Mouse (Mus musculus) kidney, embryonic 15.5 days (tissue): ENCODE measurements around the gene Klkb1. TPM values are rescaled to one million over a fixed set of nuclear protein-coding genes. Genes with fewer than 3 reads are reported as not detected.

ENCODE experiments used
- ATAC-seq: fragments of 200-750 bp; cut with Nextera tagmentation; replicated peaks from 2 replicates; pipeline ENCODE4 v1.8.0; 2017; ENCODE audit warnings: moderate TSS enrichment; ENCODE audit not compliant: low FRiP score
- H3K27ac ChIP-seq: fragments of 300-500 bp; sonication (generic); 2 replicates; pipeline ENCODE4 v1.5.1; 2015; ENCODE audit warnings: mild to moderate bottlenecking, inconsistent platforms
- H3K27me3 ChIP-seq: fragments of 300-500 bp; sonication (generic); 2 replicates; pipeline ENCODE4 v1.6.1; 2015; ENCODE audit warnings: inconsistent platforms
- H3K36me3 ChIP-seq: fragments of 300-500 bp; sonication (generic); 2 replicates; pipeline ENCODE4 v1.6.1; 2015; ENCODE audit warnings: inconsistent platforms
- H3K4me1 ChIP-seq: fragments of 300-500 bp; sonication (generic); 2 replicates; pipeline ENCODE4 v1.6.1; 2015; ENCODE audit warnings: inconsistent platforms
- H3K4me2 ChIP-seq: fragments of 300-500 bp; sonication (generic); 2 replicates; pipeline ENCODE4 v1.6.1; 2015; ENCODE audit warnings: moderate library complexity, mild to moderate bottlenecking, inconsistent platforms
- H3K4me3 ChIP-seq: fragments of 300-500 bp; sonication (generic); replicated peaks from 2 replicates; pipeline ENCODE4 v1.5.1; 2015; ENCODE audit warnings: mild to moderate bottlenecking, inconsistent platforms
- H3K9ac ChIP-seq: fragments of 300-500 bp; sonication (generic); 2 replicates; pipeline ENCODE4 v1.6.1; 2015; ENCODE audit warnings: mild to moderate bottlenecking, inconsistent platforms
- H3K9me3 ChIP-seq: fragments of 300-500 bp; sonication (generic); replicated peaks from 2 replicates; pipeline ENCODE4 v1.6.1; 2016; ENCODE audit warnings: inconsistent platforms
- WGBS: fragments of 180-500 bp; shearing (Covaris S2); methylation state at CpG from one replicate; pipeline ENCODE4 v1.1.7; 2015; ENCODE audit warnings: mixed read lengths; 5-methylcytosine and 5-hydroxymethylcytosine counted together
- polyA plus RNA-seq: library from polyadenylated mRNA; unstranded; fragments of >200 nt; fragmentation: Nextera tagmentation; extraction: Ambion mirVana; gene quantifications from 2 replicates; pipeline ENCODE4 v1.2.1, GENCODE M21; 2015

Gene Klkb1
- polyA plus RNA-seq, 1 experiment from 2014 or later, result 0.05 TPM

- Histone ChIP-seq H3K36me3 (no peaks in the 10 kb centered on the region), H3K9me3 (no peaks in the 10 kb centered on the region), H3K27ac (no peak overlapping the region), H3K4me1 (0 out of 2 replicates have a peak, but pooled peaks cover 3% of the 10 kb centered on the region), H3K9ac (no peak overlapping the region), H3K4me2 (peak overlapping the region; percentile 47), H3K27me3 (0 out of 2 replicates have a peak, but pooled peaks cover 3% of the 10 kb centered on the region), H3K4me3 (no peak overlapping the region)
- WGBS, result 18% methylated on average over 14 of the region's 14 CpGs
- peak; percentile 73 for ATAC-seq
Observed at GRCm38 (mm10) chr8:45236164-45236912, 58.3 kb downstream of the Klkb1 start.

- no peak overlapping the region for H3K27ac ChIP-seq
- no peak overlapping the region for H3K9ac ChIP-seq
- no peak overlapping the region for H3K4me3 ChIP-seq
- 0 out of 2 replicates have a peak, but pooled peaks cover 3% of the 10 kb centered on the region for H3K27me3 ChIP-seq
- H3K4me2 ChIP-seq, result no peak overlapping the region
- H3K9me3 ChIP-seq, result no peaks in the 10 kb centered on the region
- ATAC-seq, result no peak
- H3K36me3 ChIP-seq, result no peaks in the 10 kb centered on the region
- H3K4me1 ChIP-seq, result 0 out of 2 replicates have a peak, but pooled peaks cover 3% of the 10 kb centered on the region
- WGBS, result 82% methylated on average over 6 of the region's 6 CpGs
Observed at GRCm38 (mm10) chr8:45235228-45235627, 59.4 kb downstream of the Klkb1 start.

- Histone ChIP-seq H3K27ac (no peak overlapping the region), H3K4me1 (0 out of 2 replicates have a peak, but pooled peaks cover 3% of the 10 kb centered on the region), H3K4me3 (no peak overlapping the region), H3K9me3 (no peaks in the 10 kb centered on the region), H3K9ac (no peak overlapping the region), H3K4me2 (no peak overlapping the region), H3K27me3 (no peaks in the 10 kb centered on the region), H3K36me3 (no peaks in the 10 kb centered on the region)
- WGBS, result 71% methylated on average over 3 of the region's 3 CpGs
- no peak for ATAC-seq
Observed at GRCm38 (mm10) chr8:45233256-45233655, 61.4 kb downstream of the Klkb1 start.

Other genes starting within 250 kb of the Klkb1 start
- gene Mtnr1a, start 225.7 kb downstream of the Klkb1 start, polyA plus RNA-seq, result 0.26 and 0.31 TPM in 2 replicates
- gene F11, start 32.8 kb downstream of the Klkb1 start, polyA plus RNA-seq, result 0.13 and 0.21 TPM in 2 replicates
- gene Gm45753, start 13.6 kb upstream of the Klkb1 start, polyA plus RNA-seq, result 0.32 and 0.42 TPM in 2 replicates
- gene Cyp4v3, start 38.4 kb upstream of the Klkb1 start, polyA plus RNA-seq, result 1.6 and 2.1 TPM in 2 replicates
- gene Fam149a, start 87.4 kb upstream of the Klkb1 start, polyA plus RNA-seq, result 47.0 and 48.4 TPM in 2 replicates
- 3.2 and 4.1 TPM in 2 replicates for gene Tlr3, start 116.2 kb upstream of the Klkb1 start, polyA plus RNA-seq
- 42.9 and 43.2 TPM in 2 replicates for gene Sorbs2, start 212.9 kb upstream of the Klkb1 start, polyA plus RNA-seq